17 mouse cellular contexts compared by ENCODE assay signal in the genomic region with DNA sequence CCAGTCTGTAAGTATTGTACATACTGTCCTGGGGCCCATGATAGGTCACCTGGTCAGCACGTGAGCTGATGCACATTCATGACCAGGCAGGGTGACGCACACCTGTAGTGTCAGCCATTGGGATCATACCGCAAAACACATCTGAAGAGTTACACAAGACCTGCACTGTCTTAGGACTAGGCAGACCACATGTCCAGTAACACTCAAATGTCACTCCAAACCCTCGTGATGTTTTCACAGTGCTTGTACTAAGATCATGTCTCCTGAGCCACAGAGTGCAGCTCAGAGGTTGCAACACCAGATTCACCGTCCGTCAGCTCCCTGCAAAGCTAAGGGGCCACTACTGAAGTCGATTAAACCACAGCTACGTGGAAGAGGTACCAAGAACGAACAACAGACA.
"Had no signal": no experiment of that assay in that cellular context is flagged by ENCODE, and none has a peak within 500 bp of the region (broad histone marks: within the 10 kb centered on the region; RNA-seq: fewer than 3 reads in every experiment).

No protein-coding gene starts in this region.

- H3K27me3 ChIP-seq: liver, embryonic 12.5 days; lung, embryonic 15.5 days; midbrain, embryonic 12.5 days; neural tube, embryonic 12.5 days had no signal

- H3K27ac ChIP-seq: liver, embryonic 12.5 days; liver, embryonic 14.5 days; lung, embryonic 15.5 days; midbrain, embryonic 10.5 days; midbrain, embryonic 12.5 days; neural tube, embryonic 12.5 days had no signal

- H3K9ac ChIP-seq: liver, embryonic 12.5 days; liver, embryonic 14.5 days; lung, embryonic 15.5 days; midbrain, embryonic 12.5 days; neural tube, embryonic 12.5 days had no signal

- H3K4me2 ChIP-seq: liver, embryonic 12.5 days; lung, embryonic 15.5 days; midbrain, embryonic 12.5 days; neural tube, embryonic 12.5 days had no signal

- ATAC-seq: liver, embryonic 12.5 days; midbrain, embryonic 16.5 days had no signal

- DNase-seq: lung, postnatal 4 days; midbrain, embryonic 14.5 days; right cerebral cortex, adult 18-20 months; right cerebral cortex, postnatal 25 days; right cerebral cortex, postnatal 4 days; spleen, adult 18-20 months; thymus, adult 18-20 months; thymus, postnatal 14 days; thymus, postnatal 36 days had no signal

- H3K4me1 ChIP-seq: liver, embryonic 12.5 days; lung, embryonic 15.5 days; midbrain, embryonic 10.5 days; midbrain, embryonic 12.5 days; neural tube, embryonic 12.5 days had no signal

- H3K4me3 ChIP-seq: liver, embryonic 12.5 days; lung, embryonic 15.5 days; midbrain, embryonic 10.5 days; midbrain, embryonic 12.5 days; myocyte; neural tube, embryonic 12.5 days had no signal

- H3K9me3 ChIP-seq: liver, embryonic 12.5 days; lung, embryonic 15.5 days; midbrain, embryonic 10.5 days; midbrain, embryonic 12.5 days; neural tube, embryonic 12.5 days had no signal

- H3K36me3 ChIP-seq: liver, embryonic 12.5 days; midbrain, embryonic 10.5 days; midbrain, embryonic 12.5 days; neural tube, embryonic 12.5 days had no signal
